Mouse (Mus musculus): ENCODE measurements at regions not wholly inside any gene's neighbourhood (a gene's known extent, or its start where the extent isn't known, plus 50 kb on each side); places are given as distances from the start of the nearest gene placed in this dataset.

DNA sequence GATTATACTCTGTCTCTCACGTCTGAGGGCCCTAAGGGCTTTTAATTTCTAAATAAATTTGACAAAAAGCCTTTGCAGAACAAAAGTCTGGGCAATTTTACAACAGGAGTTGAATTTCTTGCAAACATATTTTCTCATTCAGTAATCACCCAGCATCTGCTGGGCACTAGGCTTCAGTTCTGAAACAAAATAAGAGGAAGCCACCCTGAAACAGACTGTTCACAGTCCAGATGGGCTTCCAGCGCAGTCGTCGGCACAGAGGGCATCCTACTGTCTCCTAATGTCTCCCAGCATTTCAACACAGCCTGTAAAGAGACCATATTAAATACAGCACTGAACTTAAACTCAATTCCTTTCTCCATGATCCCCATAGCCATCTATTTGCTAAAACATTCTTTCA, 324.5 kb upstream of the Trib2 start:
- no peak for DNase-seq (ENCODE audit: low read depth, low spot score)

DNA sequence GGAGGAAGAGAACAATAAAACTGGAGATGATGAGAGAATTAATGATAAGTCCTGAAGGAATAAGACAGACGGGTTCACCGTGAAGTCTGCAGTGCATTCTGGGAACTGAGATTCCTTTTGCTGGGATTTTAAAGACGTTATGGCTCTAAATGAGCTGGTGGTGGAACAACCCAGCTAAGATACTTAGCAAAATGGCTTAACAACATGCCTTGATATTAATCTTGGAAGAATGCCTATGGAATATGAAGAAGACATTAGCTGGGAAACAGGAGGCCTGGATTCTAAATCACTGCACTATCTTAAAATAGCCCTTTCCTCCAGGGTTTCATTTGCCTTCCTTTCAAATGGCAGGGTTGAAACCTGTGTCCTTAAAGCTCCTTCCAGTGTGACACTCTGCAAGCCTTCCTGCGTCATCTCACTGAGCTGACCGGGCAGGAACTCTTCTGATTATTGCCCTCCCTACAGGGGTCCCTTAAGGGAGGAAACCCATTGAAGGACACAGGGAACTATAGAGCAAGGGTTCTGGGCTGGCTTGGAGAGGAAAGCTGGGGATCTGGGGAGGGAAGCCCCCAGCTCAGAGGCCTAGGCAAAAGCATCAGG, 323.9 kb upstream of the Trib2 start:
- DNase-seq (ENCODE audit: low read depth, low spot score), result no peak

- no peak for DNase-seq (ENCODE audit: low read depth, low spot score)
Observed at GRCm38 (mm10) chr12:16139152-16139551, 322.4 kb upstream of the Trib2 start.

DNA sequence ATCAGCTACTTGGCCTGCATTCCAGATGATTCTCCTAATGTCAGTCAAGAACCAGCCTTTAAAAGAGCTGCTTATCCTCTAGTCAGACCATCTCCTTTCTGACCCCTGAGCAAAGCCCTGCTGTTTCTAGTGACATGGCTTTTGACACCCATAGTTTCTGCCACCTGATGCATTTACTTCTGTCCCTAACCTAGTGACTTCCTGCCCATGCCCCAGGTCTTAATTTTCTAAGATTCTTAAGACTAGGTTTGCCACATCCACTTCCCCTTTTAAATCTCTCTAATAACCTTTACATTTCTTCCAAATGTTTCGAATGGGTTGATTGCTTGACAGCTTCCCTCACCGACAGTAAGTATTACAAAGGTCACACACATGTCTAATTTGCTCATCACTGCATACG, 321.1 kb upstream of the Trib2 start:
- DNase-seq (ENCODE audit: low read depth, low spot score), result no peak

DNA sequence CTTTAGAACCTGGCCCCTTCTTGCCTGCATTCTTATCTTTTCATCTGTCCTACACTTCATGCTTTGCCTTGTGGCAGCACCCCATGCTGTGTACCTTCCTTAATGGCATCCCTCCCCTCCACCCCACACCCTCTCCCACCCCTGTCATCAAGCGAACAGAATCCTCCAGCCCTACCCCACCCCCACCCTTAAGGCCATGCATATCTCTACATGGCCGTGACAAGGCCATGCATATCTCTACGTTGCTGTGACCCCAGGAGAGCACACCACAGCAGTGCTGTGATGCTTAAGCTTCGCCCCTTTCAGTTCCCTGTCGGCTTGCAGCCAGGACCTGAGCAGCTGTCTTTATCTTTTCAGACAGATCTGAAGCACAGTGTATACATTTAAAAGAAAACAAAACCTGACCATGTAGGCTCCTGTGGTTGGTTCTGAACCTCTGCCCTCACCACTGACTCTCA, 319.5 kb upstream of the Trib2 start:
- DNase-seq (ENCODE audit: low read depth, low spot score), result no peak

DNA sequence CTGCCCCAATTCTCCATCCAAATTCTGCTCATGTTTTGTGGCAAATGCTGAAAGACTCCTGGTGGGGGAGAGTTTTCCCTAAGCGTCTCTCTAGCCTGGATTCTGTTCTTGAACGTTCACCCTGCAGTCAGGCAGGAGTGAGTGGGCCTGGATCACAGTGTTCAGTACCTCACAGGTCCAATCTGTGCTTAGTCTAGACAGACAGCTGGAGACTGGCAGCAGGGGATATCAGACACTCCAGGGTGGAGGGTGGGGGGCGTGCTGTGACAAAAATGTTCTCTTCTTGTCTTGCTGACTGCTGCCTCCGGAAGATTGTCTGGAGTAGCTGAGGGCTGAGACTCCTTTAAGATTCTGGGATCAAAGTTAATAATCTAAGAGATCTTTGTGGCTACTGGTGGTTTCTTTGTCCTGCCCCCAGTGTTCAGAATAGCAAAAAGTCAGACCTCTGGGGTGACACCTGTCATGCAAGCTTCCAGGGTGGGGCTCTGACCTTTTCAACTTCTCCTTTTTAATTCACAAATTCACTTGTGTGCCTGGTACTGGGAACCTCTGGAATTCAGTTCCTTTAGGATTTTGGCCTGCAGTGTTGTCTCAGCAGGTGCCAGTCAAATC, 319.0 kb upstream of the Trib2 start:
- DNase-seq (ENCODE audit: low read depth, low spot score), result no peak

DNA sequence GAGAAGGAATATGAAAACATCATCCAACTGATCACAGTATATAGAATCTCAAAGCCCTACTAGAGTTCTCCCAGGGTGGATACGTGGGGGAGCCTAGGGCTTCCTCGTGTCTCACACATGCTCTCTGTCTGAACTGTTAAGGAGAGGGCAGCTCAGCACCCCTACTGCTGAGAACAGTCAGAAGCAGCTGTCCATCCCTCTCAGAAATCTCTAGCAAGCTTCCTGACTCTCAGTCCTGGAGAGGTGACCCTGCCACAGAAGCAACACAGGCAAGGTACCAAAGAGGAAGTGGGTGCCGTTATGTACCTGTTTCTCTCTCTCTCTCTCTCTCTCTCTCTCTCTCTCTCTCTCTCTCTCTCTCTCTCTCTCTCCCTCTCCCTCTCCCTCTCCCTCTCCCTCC, 317.7 kb upstream of the Trib2 start:
- DNase-seq (ENCODE audit: low read depth, low spot score), result no peak

DNA sequence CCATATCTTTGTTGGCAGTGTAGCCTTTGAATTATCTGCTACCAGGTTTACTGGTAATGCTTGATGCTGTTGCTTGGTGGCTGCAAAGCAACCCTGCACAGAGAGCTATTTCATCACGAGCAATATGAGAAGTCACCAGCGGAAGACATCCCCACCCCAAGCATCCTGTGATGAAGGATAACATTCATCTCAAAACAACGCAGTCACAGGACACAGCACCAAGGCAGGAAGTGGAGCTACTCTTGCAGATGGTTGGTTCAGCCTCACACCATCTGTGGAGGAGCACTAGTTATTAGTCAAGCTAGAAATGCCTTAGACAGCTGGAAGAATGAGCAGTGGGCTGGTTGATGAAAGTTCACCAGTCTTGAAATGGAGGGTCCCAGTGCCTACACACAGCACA, 316.5 kb upstream of the Trib2 start:
- no peak for DNase-seq (ENCODE audit: low read depth, low spot score)

GRCm38 (mm10) chr12:16131740-16132077, 315.0 kb upstream of the Trib2 start:
- no peak for DNase-seq (ENCODE audit: low read depth, low spot score)

- no peak for DNase-seq (ENCODE audit: low read depth, low spot score)
Observed at GRCm38 (mm10) chr12:16131028-16131739, 314.5 kb upstream of the Trib2 start.

DNA sequence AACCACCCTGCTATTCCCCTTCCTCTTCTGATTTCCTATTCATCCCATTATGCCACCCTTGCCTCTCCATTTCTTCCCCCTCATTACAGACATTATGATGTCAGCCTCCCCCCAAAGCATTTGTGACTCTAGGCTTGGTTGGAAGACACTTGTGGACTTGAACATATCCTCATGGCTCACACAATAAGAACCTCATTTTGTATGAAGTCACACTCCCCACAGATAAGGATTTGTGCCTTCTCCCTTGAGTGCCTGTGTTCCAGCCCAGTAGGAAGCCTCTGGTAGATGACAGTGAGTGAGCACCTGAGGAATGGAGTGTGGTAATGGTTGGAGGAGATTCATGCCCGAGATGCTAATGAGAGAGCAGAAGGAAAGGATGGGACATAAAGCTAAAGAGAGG, 313.9 kb upstream of the Trib2 start:
- DNase-seq (ENCODE audit: low read depth, low spot score), result no peak

DNA sequence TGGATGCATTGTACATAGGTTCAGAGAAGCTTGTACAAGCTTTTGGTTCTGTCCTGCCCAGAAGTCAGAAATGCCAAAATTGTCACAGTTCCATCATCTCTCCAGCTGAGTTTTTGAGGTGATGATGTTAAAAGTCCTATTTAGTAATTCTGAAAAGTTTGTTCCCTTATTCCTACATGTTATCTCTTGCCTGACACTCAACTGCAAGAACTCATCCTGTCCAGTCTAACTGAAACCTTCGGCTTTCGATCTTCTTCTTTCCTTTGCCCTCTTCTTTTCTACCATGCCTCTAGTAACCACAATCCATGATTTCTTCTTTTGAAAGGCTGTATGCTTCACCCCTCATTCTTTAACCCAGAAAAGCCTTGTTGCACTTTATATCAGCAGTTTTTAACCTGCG, 313.2 kb upstream of the Trib2 start:
- no peak for DNase-seq (ENCODE audit: low read depth, low spot score)

- no peak for DNase-seq (ENCODE audit: low read depth, low spot score)
Observed at GRCm38 (mm10) chr12:16129243-16129642, 312.5 kb upstream of the Trib2 start.

GRCm38 (mm10) chr12:16124906-16125305, 308.2 kb upstream of the Trib2 start:
- DNase-seq (ENCODE audit: low read depth, low spot score), result no peak

DNA sequence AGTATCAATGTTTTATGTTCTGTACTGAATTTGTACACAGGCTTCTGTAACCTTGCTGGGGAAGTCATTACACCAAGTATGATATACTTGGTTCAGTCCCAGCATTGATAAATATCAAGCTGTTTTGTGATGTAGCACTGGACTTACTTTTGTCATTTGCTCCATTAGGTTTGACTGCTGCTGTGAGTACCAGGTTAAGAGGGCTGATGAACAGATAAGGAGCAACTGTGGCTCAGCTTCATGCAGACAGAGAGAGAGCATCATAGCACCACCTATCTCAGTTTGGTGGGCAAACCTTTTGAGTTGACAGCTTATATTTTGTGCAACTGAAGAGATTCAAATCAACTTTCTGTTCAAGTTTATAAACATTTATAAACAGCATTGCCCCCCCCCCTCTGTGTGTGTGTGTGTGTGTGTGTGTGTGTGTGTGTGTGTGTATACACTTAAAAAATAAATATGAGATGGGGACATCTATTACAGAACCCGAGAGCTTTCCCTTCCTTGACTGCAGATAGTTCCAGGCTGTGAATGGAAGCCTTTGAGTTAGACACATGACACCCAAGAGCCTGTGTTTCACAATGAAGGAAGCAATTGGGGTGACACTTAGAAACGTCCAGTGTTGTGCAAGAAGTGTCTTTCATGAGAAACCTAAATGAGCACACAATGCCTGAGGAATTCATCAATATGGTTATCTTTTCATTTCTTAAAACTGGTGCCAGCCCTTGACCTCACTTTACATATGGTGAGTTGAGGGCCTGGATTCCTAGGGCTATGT, 305.8 kb upstream of the Trib2 start:
- DNase-seq (ENCODE audit: low read depth, low spot score), result no peak

GRCm38 (mm10) chr12:16121787-16122186, 305.1 kb upstream of the Trib2 start:
- no peak for DNase-seq (ENCODE audit: low read depth, low spot score)

DNA sequence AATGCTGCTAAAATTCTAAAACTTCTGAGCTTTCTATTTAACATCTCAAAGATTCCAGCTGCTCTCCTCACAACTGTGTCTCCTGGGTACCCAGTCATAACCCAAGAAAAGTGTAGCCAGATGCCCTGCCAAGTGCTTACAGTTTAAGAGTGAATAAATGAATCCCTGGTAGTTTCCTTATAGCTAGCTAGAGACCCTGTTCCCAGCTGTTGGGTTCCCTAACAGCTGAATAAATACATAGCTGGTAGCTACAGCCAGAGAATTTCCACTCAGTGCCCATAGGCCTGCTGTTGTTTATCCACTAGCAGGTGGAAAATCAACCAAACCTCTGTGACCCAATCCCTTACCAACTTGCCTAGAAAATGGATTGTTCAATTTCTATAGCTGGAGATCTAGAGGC, 302.0 kb upstream of the Trib2 start:
- DNase-seq (ENCODE audit: low read depth, low spot score), result no peak

DNA sequence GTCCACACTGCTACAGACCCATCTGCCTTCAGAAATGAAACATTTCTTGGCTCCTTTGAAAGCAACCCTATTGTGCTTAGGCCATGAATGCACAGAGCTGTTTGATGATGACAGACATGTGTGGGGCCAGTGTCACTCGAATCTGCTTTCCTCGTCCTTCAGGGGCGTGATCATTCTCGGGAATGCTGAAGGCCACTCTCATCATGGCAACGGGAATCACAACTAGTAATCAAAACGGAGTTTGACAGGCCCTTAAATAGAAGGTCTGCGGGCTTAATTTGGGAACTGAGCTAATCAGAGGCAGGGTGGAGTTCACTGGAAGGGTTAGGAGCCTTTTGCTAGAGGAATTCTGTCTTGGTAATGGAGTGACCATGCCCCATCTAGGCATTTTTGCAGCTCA, 290.2 kb upstream of the Trib2 start:
- no peak for DNase-seq (ENCODE audit: low read depth, low spot score)

- DNase-seq (ENCODE audit: low read depth, low spot score), result no peak
Observed at GRCm38 (mm10) chr12:16098840-16099239, 282.1 kb upstream of the Trib2 start.

GRCm38 (mm10) chr12:16092643-16093042, 275.9 kb upstream of the Trib2 start:
- no peak for DNase-seq (ENCODE audit: low read depth, low spot score)

DNA sequence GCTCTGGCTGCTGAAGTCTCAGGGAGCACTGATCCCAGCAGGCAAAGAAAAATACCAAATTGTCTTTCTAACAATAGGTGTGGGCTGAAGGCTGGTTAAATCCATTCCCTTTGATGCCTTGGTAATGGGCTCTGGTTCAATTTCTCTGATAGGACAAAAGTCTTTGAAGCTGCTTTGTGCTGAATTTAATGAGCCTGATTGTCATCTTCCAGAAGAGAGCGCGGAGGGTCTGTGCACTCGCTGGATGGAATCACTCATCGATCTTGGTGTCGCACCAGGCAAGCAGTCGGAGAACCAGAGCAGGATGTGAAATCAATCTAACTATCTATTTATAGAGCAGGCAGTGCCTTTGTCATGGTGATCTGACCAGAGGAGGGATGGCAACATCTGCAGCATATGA, 274.6 kb upstream of the Trib2 start:
- no peak for DNase-seq (ENCODE audit: low read depth, low spot score)

- DNase-seq (ENCODE audit: low read depth, low spot score), result no peak
Observed at GRCm38 (mm10) chr12:16083176-16083575, 266.5 kb upstream of the Trib2 start.

GRCm38 (mm10) chr12:16077215-16077614, 260.5 kb upstream of the Trib2 start:
- no peak for DNase-seq (ENCODE audit: low read depth, low spot score)
